Mouse (Mus musculus) myocyte (in vitro differentiated cells): Measurements from ENCODE around the gene Gm45753.

Experiments
- CEBPB ChIP-seq: IDR thresholded peaks from 2 replicates; pipeline ENCODE4 v1.6.1; 2011; ENCODE audit warnings: mild to moderate bottlenecking, moderate library complexity; ENCODE audit not compliant: poor library complexity, insufficient read depth, severe bottlenecking
- E2F4 ChIP-seq: IDR thresholded peaks from one replicate; pipeline ENCODE4 v1.6.1; 2011; ENCODE audit warnings: mild to moderate bottlenecking, control low read depth, moderate library complexity; ENCODE audit not compliant: insufficient read depth
- MAX ChIP-seq: IDR thresholded peaks from one replicate; pipeline ENCODE4 v1.6.1; 2011; ENCODE audit warnings: low read depth, mild to moderate bottlenecking, control low read depth
- MYOG ChIP-seq, 3 experiments: IDR thresholded peaks; one replicate each; pipeline ENCODE4 v1.6.1; 2011; ENCODE audit warnings: control low read depth in 2 of 3, low read depth in 2 of 3, mild to moderate bottlenecking in 2 of 3; ENCODE audit not compliant: insufficient read length in 2 of 3, control insufficient read depth in 1 of 3, insufficient read depth in 1 of 3
- POLR2A ChIP-seq: IDR thresholded peaks from one replicate; pipeline ENCODE4 v1.6.1; 2011; ENCODE audit warnings: low read depth, mild to moderate bottlenecking, control low read depth, moderate library complexity; ENCODE audit not compliant: insufficient read length
- REST ChIP-seq: IDR thresholded peaks from one replicate; pipeline ENCODE4 v1.6.1; 2011; ENCODE audit warnings: mild to moderate bottlenecking, control low read depth, moderate library complexity; ENCODE audit not compliant: insufficient read depth, insufficient read length
- TCF3 ChIP-seq: IDR thresholded peaks from one replicate; pipeline ENCODE4 v1.6.1; 2011; ENCODE audit warnings: low read depth, control low read depth; ENCODE audit not compliant: insufficient read length

DNA sequence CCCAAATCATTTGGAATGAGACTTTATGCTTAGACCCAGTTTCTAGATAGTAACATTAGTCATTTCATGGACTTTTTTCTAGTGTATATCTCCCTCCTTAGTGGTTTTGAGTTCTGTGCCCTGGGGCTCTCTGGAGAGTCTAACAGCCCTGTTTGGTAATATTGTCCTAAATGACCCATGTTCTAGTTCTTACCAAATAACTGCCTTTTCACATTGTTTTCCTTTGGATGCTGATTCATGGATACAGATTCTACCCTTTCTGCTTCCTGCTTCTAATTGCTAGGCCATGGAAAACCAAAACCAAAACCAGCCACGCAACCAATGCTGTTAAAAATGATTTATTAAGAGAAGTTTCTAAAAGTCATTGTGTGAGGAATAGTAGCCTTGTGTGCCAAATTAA lies 2.8 kb downstream of the Gm45753 start:
- TF ChIP-seq TCF3: no peak
- no peak for TF ChIP-seq POLR2A
- TF ChIP-seq E2F4: no peak
- no peak for TF ChIP-seq MAX
- TF ChIP-seq REST: no peak
- no peak for TF ChIP-seq CEBPB
- no peak for TF ChIP-seq MYOG (IDR thresholded peaks at IDR 0.05; ENCODE audit: control insufficient read depth in 1 of 3, insufficient read depth in 1 of 3, insufficient read length in 2 of 3, low read depth in 2 of 3)
